8 mouse cellular contexts compared by ENCODE assay signal in genomic region chr3:92080462-92081284, GRCm38 (mm10). TPM values are rescaled to one million over a fixed set of nuclear protein-coding genes. Genes with fewer than 3 reads are reported as not detected.
DNase-seq lines count a peak whose midpoint lies in the region; ATAC-seq lines count a peak whose summit lies in the region.

No protein-coding gene starts in this region.

- DNase-seq in embryo, embryonic 10 days (ENCODE audit: low spot score) = peak; percentile 75
- no peak for DNase-seq in embryo, embryonic 9.5 days (ENCODE audit: extremely low spot score)
- DNase-seq in kidney, postnatal 25 days = peak; percentile 66 to 85
- peak; percentile 18 for DNase-seq in liver, embryonic 13.5 days
- DNase-seq in thymus, postnatal 10 days (ENCODE audit: low spot score in 2 of 2) = peak; percentile 8 to 11

- no peaks in the 10 kb centered on the region for H3K36me3 ChIP-seq in forebrain, embryonic 13.5 days (ENCODE audit: poor library complexity, severe bottlenecking)
- H3K36me3 ChIP-seq in heart, embryonic 16.5 days (ENCODE audit: control insufficient read depth, insufficient read depth) = no peaks in the 10 kb centered on the region
- H3K36me3 ChIP-seq in liver, embryonic 13.5 days = no peaks in the 10 kb centered on the region
- no peaks in the 10 kb centered on the region for H3K36me3 ChIP-seq in neural tube, embryonic 14.5 days (ENCODE audit: control insufficient read depth, insufficient read depth, low read length)

- H3K4me2 ChIP-seq in forebrain, embryonic 13.5 days = peak overlapping the region; percentile 95
- peak overlapping the region; percentile 98 for H3K4me2 ChIP-seq in heart, embryonic 16.5 days (ENCODE audit: low read depth, low read length)
- H3K4me2 ChIP-seq in liver, embryonic 13.5 days = peak overlapping the region; percentile 74
- H3K4me2 ChIP-seq in neural tube, embryonic 14.5 days (ENCODE audit: low read depth, low read length) = peak overlapping the region; percentile 67

- H3K9me3 ChIP-seq in forebrain, embryonic 13.5 days (replicated peaks) = no peaks in the 10 kb centered on the region
- H3K9me3 ChIP-seq in heart, embryonic 16.5 days (replicated peaks; ENCODE audit: control insufficient read depth, low read length) = no peaks in the 10 kb centered on the region
- no peaks in the 10 kb centered on the region for H3K9me3 ChIP-seq in liver, embryonic 13.5 days (replicated peaks)
- no peaks in the 10 kb centered on the region for H3K9me3 ChIP-seq in neural tube, embryonic 14.5 days (ENCODE audit: control insufficient read depth, low read length)

- H3K4me1 ChIP-seq in forebrain, embryonic 13.5 days = peaks cover 7% of the 10 kb centered on the region
- no peaks in the 10 kb centered on the region for H3K4me1 ChIP-seq in heart, embryonic 16.5 days (ENCODE audit: control insufficient read depth, insufficient read depth, low read length)
- peaks cover 6% of the 10 kb centered on the region; the same call in 1 of the 2 replicates for H3K4me1 ChIP-seq in liver, embryonic 13.5 days (replicated peaks)
- no peaks in the 10 kb centered on the region for H3K4me1 ChIP-seq in neural tube, embryonic 14.5 days (ENCODE audit: control insufficient read depth, insufficient read depth, low read length)

- peak overlapping the region; percentile 76 for H3K27ac ChIP-seq in forebrain, embryonic 13.5 days
- H3K27ac ChIP-seq in heart, embryonic 16.5 days (ENCODE audit: low read length) = peak overlapping the region; percentile 0; the same call in 1 of the 2 replicates
- H3K27ac ChIP-seq in liver, embryonic 13.5 days = no peak overlapping the region
- H3K27ac ChIP-seq in neural tube, embryonic 14.5 days (ENCODE audit: low read depth, low read length) = peak overlapping the region; percentile 97

- peak; percentile 87 for ATAC-seq in forebrain, embryonic 13.5 days
- ATAC-seq in heart, embryonic 16.5 days (replicated peaks; ENCODE audit: extremely low read depth, insufficient read depth, low FRiP score) = peak; percentile 83
- peak; percentile 68; the same call in 1 of the 2 replicates for ATAC-seq in liver, embryonic 13.5 days (ENCODE audit: low read depth)
- ATAC-seq in neural tube, embryonic 14.5 days (ENCODE audit: low read depth) = peak; percentile 92

- peaks cover 34% of the 10 kb centered on the region for H3K27me3 ChIP-seq in forebrain, embryonic 13.5 days
- H3K27me3 ChIP-seq in heart, embryonic 16.5 days (ENCODE audit: control insufficient read depth, insufficient read depth, low read length) = peaks cover 27% of the 10 kb centered on the region
- H3K27me3 ChIP-seq in liver, embryonic 13.5 days = peaks cover 65% of the 10 kb centered on the region
- H3K27me3 ChIP-seq in neural tube, embryonic 14.5 days (ENCODE audit: control insufficient read depth, insufficient read depth, low read length) = no peaks in the 10 kb centered on the region

- peak overlapping the region; percentile 73 for H3K9ac ChIP-seq in forebrain, embryonic 13.5 days
- peak overlapping the region; percentile 76 for H3K9ac ChIP-seq in heart, embryonic 16.5 days (ENCODE audit: low read length)
- peak overlapping the region; percentile 47; the same call in 1 of the 2 replicates for H3K9ac ChIP-seq in liver, embryonic 13.5 days
- peak overlapping the region; percentile 84 for H3K9ac ChIP-seq in neural tube, embryonic 14.5 days (replicated peaks; ENCODE audit: low read depth, low read length)

- WGBS in forebrain, embryonic 13.5 days = under 1% methylated on average over 65 of the region's 82 CpGs
- WGBS in heart, embryonic 16.5 days = under 1% methylated on average over 64 of the region's 82 CpGs
- WGBS in liver, embryonic 13.5 days (ENCODE audit: insufficient replicate concordance) = under 1% methylated on average over 82 of the region's 82 CpGs
- WGBS in neural tube, embryonic 14.5 days = under 1% methylated on average over 68 of the region's 82 CpGs

- peak overlapping the region; percentile 65 for H3K4me3 ChIP-seq in forebrain, embryonic 13.5 days
- peak overlapping the region; percentile 78 for H3K4me3 ChIP-seq in heart, embryonic 16.5 days (ENCODE audit: low read length)
- H3K4me3 ChIP-seq in liver, embryonic 13.5 days (replicated peaks) = peak overlapping the region; percentile 59
- H3K4me3 ChIP-seq in neural tube, embryonic 14.5 days (ENCODE audit: low read depth, low read length) = peak overlapping the region; percentile 68

RNA-seq across cellular contexts. Expression of gene Lor, which starts 2.3 kb away (rescaled TPM):
- polyA plus RNA-seq in forebrain, embryonic 13.5 days (2015; fragmentation: Nextera tagmentation; extraction: Ambion mirVana) = 0.81 and 1.3 TPM in 2 replicates
- 0.13 and 0.29 TPM in 2 replicates for polyA plus RNA-seq in heart, embryonic 16.5 days (2015; fragmentation: Nextera tagmentation; extraction: Ambion mirVana)
- polyA plus RNA-seq in liver, embryonic 13.5 days (2015; fragmentation: Nextera tagmentation; extraction: Ambion mirVana) = 0.13 and 0.14 TPM in 2 replicates
- polyA plus RNA-seq in neural tube, embryonic 14.5 days (2014; fragmentation: Nextera tagmentation; extraction: Ambion mirVana) = 3.2 and 6.4 TPM in 2 replicates

RNA-seq across cellular contexts. Expression of gene Prr9, which starts 43.1 kb away (rescaled TPM):
- polyA plus RNA-seq in forebrain, embryonic 13.5 days (2015; fragmentation: Nextera tagmentation; extraction: Ambion mirVana) = not detected in 2 replicates
- polyA plus RNA-seq in heart, embryonic 16.5 days (2015; fragmentation: Nextera tagmentation; extraction: Ambion mirVana) = 0.12 TPM in 1 of 2 replicates, not detected in the other
- not detected in 2 replicates for polyA plus RNA-seq in liver, embryonic 13.5 days (2015; fragmentation: Nextera tagmentation; extraction: Ambion mirVana)
- not detected in 2 replicates for polyA plus RNA-seq in neural tube, embryonic 14.5 days (2014; fragmentation: Nextera tagmentation; extraction: Ambion mirVana)
